Mouse (Mus musculus) stomach, embryonic 14.5 days (tissue): ENCODE measurements around the gene Fthl17f. TPM values are rescaled to one million over a fixed set of nuclear protein-coding genes. Genes with fewer than 3 reads are reported as not detected.
"Not testable (repeated sequence)": the region's sequence is repeated elsewhere in the genome, so short reads cannot be mapped to it uniquely, and the experiment has no call there.

Source experiments
- ATAC-seq: fragments of 200-750 bp; cut with Nextera tagmentation; 2 replicates; pipeline ENCODE4 v1.8.0; 2017; ENCODE audit warnings: low read depth, moderate TSS enrichment; ENCODE audit not compliant: insufficient number of reproducible peaks, insufficient read depth, low FRiP score
- H3K27ac ChIP-seq: fragments of 300-500 bp; sonication (generic); 2 replicates; pipeline ENCODE4 v1.5.1; 2014; ENCODE audit warnings: mild to moderate bottlenecking, low read length, moderate library complexity, mixed read lengths
- H3K27me3 ChIP-seq: fragments of 300-500 bp; sonication (generic); 2 replicates; pipeline ENCODE4 v1.6.1; 2014; ENCODE audit warnings: low read length, control low read depth, mixed read lengths; ENCODE audit not compliant: control insufficient read depth, insufficient read depth
- H3K36me3 ChIP-seq: fragments of 300-500 bp; sonication (generic); 2 replicates; pipeline ENCODE4 v1.6.1; 2014; ENCODE audit warnings: mild to moderate bottlenecking, control low read depth, low read length, moderate library complexity, mixed read lengths; ENCODE audit not compliant: control insufficient read depth, insufficient read depth
- H3K4me1 ChIP-seq: fragments of 300-500 bp; sonication (generic); 2 replicates; pipeline ENCODE4 v1.6.1; 2014; ENCODE audit warnings: low read length, control low read depth, mixed read lengths; ENCODE audit not compliant: control insufficient read depth, insufficient read depth
- H3K4me2 ChIP-seq: fragments of 300-500 bp; sonication (generic); replicated peaks from 2 replicates; pipeline ENCODE4 v1.6.1; 2014; ENCODE audit warnings: low read depth, low read length, control low read depth
- H3K4me3 ChIP-seq: fragments of 300-500 bp; sonication (generic); 2 replicates; pipeline ENCODE4 v1.5.1; 2014; ENCODE audit warnings: low read depth, low read length, control low read depth
- H3K9ac ChIP-seq: fragments of 300-500 bp; sonication (generic); replicated peaks from 2 replicates; pipeline ENCODE4 v1.6.1; 2014; ENCODE audit warnings: low read depth, mild to moderate bottlenecking, control low read depth, low read length, moderate library complexity, mixed read lengths
- H3K9me3 ChIP-seq: fragments of 300-500 bp; sonication (generic); 2 replicates; pipeline ENCODE4 v1.6.1; 2016; ENCODE audit warnings: low read depth, low read length, control low read depth; ENCODE audit not compliant: control insufficient read depth
- WGBS: fragments of 180-500 bp; shearing (Covaris S2); extraction: QIAGEN DNeasy Blood & Tissue Kit; methylation state at CpG from one replicate; pipeline ENCODE4 v1.1.7; 2014; 5-methylcytosine and 5-hydroxymethylcytosine counted together
- polyA plus RNA-seq: library from polyadenylated mRNA; unstranded; fragments of >200 nt; fragmentation: Nextera tagmentation; extraction: Ambion mirVana; gene quantifications from 2 replicates; pipeline ENCODE4 v1.2.1, GENCODE M21; 2014

Gene Fthl17f
- polyA plus RNA-seq = not detected in 2 replicates

GRCm38 (mm10) chrX:9062715-9063114, at the start of gene Fthl17f:
Gene Fthl17f (plus strand): TSS chrX:9063015.
- not testable (repeated sequence) for H3K9me3 ChIP-seq, H3K4me2 ChIP-seq, H3K27me3 ChIP-seq, H3K36me3 ChIP-seq, H3K27ac ChIP-seq, H3K4me3 ChIP-seq, H3K9ac ChIP-seq, H3K4me1 ChIP-seq, ATAC-seq
- WGBS = 87% methylated on average over 11 of the region's 11 CpGs

DNA sequence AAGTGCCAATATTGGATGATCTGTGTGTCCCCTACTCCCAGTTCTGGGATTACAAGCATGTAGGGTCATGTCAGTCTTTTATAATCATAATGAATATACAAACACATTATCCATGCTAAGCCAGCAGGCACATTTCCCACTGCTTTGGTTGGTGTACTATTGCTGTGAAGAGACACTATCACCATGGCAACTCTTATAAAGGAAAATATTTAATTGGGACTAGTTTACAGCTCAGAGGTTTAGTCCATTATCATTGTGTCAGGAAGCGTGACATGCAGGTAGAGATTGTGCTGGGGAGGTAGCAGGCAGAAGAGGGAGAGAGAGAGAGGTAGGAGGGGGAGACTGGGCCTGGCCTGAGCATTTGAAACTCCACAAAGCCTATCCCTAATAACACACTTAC, 46.7 kb upstream of the Fthl17f start:
- no peak overlapping the region for H3K4me3 ChIP-seq
- H3K27ac ChIP-seq = no peak overlapping the region
- H3K4me2 ChIP-seq = no peak overlapping the region
- no peaks in the 10 kb centered on the region for H3K9me3 ChIP-seq
- WGBS = 47% methylated on average over 1 of the region's 1 CpGs
- no peaks in the 10 kb centered on the region for H3K27me3 ChIP-seq
- no peak for ATAC-seq
- no peak overlapping the region for H3K9ac ChIP-seq
- H3K4me1 ChIP-seq = no peaks in the 10 kb centered on the region
- H3K36me3 ChIP-seq = no peaks in the 10 kb centered on the region

DNA sequence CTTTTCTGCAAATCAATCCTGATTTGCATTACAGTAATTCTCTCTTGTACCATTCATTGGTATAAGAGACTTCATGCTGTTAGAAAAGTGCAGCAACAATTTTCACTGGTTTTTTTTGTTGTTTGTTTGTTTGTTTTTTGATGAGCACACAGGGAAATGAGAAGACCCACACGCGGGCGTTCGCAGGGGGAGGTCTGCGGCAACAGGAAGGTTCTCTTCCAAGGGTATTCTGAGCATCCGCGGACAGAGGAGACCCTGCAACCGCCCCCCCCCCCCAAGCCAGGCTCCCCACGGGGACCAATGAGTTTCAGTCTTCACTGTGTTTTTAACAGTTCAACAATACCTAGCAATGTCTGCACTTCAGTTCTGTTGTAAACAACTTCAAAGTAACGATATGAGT, 43.3 kb upstream of the Fthl17f start:
- ATAC-seq = no peak
- WGBS = 65% methylated on average over 10 of the region's 10 CpGs

DNA sequence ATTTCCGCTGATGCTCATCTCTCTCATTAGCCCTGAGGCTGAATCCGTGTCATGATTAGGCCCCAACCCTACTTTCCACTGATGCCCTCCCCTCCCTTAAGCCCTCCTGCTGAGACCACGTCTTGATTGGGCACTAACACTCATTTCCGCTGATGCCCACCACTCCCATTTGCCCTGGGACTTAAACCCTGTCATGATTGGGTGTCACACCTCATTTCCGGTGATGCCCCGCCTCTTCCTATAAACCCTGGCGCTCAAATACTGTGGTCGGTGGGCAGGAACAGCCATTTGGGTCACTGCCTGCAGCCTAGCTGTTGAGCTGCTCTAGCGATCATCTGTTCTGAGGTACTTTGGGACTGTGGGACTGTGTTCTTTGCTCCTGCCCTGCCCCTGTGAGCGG, 29.6 kb upstream of the Fthl17f start, which contains the start of gene Fthl17e:
Gene Fthl17e (plus strand): TSS at position 301 of the 400 bp plus-strand sequence.
- not testable (repeated sequence) for ATAC-seq, H3K9ac ChIP-seq, H3K9me3 ChIP-seq, H3K27ac ChIP-seq, H3K4me1 ChIP-seq, H3K4me3 ChIP-seq, H3K27me3 ChIP-seq, H3K4me2 ChIP-seq, H3K36me3 ChIP-seq
- WGBS = no CpG with 5 or more reads among the region's 10 CpGs

More for the DNA sequence above, 43.3 kb upstream of the Fthl17f start:
- Histone ChIP-seq H3K4me2 (no peak overlapping the region), H3K27me3 (no peaks in the 10 kb centered on the region), H3K4me1 (no peaks in the 10 kb centered on the region), H3K27ac (no peak overlapping the region), H3K36me3 (no peaks in the 10 kb centered on the region), H3K9me3 (no peaks in the 10 kb centered on the region), H3K4me3 (no peak overlapping the region), H3K9ac (no peak overlapping the region)

DNA sequence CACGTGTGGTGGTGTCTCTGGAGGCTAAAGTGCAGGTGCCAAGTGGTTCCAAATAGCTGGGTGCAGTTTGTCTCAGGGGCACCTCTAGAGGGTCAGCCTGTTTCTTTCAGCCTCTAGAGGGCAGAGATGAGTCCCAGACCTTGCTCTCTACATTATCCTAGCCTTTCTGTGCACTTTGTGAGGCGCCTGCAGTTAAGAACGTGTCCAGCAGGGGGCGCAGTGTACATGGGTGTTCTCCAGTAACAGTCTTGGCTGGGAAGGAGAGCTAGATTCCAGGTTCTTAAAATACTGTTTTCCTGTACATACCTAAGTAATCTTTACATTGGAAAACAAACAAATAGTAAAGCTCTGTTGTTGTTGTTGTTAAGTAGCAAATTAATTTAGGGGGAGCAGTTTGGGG, 21.2 kb upstream of the Fthl17f start:
- H3K9ac ChIP-seq, H3K27ac ChIP-seq, H3K4me2 ChIP-seq, H3K9me3 ChIP-seq, H3K27me3 ChIP-seq, H3K4me3 ChIP-seq, H3K36me3 ChIP-seq, ATAC-seq, H3K4me1 ChIP-seq: not testable (repeated sequence)
- 27% methylated on average over 3 of the region's 4 CpGs for WGBS

- H3K27ac ChIP-seq, H3K36me3 ChIP-seq, H3K4me3 ChIP-seq, H3K4me2 ChIP-seq, ATAC-seq, H3K4me1 ChIP-seq, H3K27me3 ChIP-seq, H3K9ac ChIP-seq, H3K9me3 ChIP-seq: not testable (repeated sequence)
- WGBS = 23% methylated on average over 6 of the region's 9 CpGs
These were observed 1.9 kb upstream of the Fthl17f start for GRCm38 (mm10) chrX:9060952-9061351.

- ATAC-seq = no peak
- 93% methylated on average over 4 of the region's 4 CpGs for WGBS
- Histone ChIP-seq H3K4me1 (no peaks in the 10 kb centered on the region), H3K27me3 (no peaks in the 10 kb centered on the region), H3K9me3 (no peaks in the 10 kb centered on the region), H3K9ac (no peak overlapping the region), H3K27ac (no peak overlapping the region), H3K4me2 (no peak overlapping the region), H3K4me3 (no peak overlapping the region), H3K36me3 (no peaks in the 10 kb centered on the region)
These were observed 714 bp upstream of the Fthl17f start for GRCm38 (mm10) chrX:9062101-9062500.

DNA sequence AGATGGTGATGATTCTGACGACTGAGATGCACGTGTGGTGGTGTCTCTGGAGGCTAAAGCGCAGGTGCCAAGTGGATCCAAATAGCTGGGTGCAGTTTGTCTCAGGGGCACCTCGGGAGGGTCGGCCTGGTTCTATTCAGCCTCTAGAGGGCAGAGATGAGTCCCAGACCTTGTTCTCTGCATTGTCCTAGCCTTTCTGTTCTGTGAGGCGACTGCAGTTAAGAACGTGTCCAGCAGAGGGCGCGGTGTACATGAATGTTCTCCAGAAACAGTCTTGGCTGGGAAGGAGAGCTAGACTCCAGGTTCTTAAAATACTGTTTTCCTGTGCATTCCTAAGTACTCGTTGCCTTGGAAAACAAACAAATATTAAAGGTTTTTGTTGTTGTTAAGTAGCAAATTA, 14.9 kb downstream of the Fthl17f start:
- H3K36me3 ChIP-seq, H3K9ac ChIP-seq, H3K4me3 ChIP-seq, ATAC-seq, H3K4me1 ChIP-seq, H3K27me3 ChIP-seq, H3K9me3 ChIP-seq, H3K27ac ChIP-seq, H3K4me2 ChIP-seq: not testable (repeated sequence)
- 9% methylated on average over 8 of the region's 10 CpGs for WGBS

DNA sequence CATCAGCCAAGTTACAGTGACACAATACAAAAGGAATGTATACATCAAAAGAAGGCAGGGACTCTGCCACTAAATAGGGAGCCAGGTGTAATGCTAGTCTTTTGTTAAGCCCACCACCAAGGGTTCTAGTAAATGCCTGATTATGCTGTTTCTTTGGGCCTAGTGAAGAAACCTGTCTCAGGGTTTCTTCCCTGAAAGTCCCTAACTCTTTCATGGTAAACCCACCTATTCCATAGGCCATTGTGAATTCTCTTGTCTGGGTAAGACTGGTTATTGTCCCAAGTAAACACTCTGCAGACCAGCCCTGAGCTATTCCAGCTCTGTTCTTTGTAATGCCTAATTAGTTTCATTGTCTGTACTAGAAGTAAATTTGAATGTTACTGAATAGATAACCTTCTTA, 32.3 kb downstream of the Fthl17f start:
- not testable (repeated sequence) for H3K4me2 ChIP-seq, H3K4me1 ChIP-seq, H3K27me3 ChIP-seq, H3K27ac ChIP-seq, H3K36me3 ChIP-seq, H3K9me3 ChIP-seq, ATAC-seq, H3K9ac ChIP-seq, H3K4me3 ChIP-seq
